10 mouse cellular contexts compared by ENCODE assay signal in genomic region chr12:86103852-86104251, GRCm38 (mm10). TPM values are rescaled to one million over a fixed set of nuclear protein-coding genes. Genes with fewer than 3 reads are reported as not detected.
DNase-seq lines count a peak whose midpoint lies in the region; TF ChIP-seq lines count a peak whose summit lies in the region.
"Had no signal": no experiment of that assay in that cellular context is flagged by ENCODE, and none has a peak within 500 bp of the region (broad histone marks: within the 10 kb centered on the region; RNA-seq: fewer than 3 reads in every experiment).

No protein-coding gene starts in this region.

- no peaks in the 10 kb centered on the region for H3K9me3 ChIP-seq in heart, embryonic 10.5 days

- TF ChIP-seq CTCF in spleen, adult 2 months (IDR thresholded peaks at IDR 0.05; ENCODE audit: extremely low read depth, insufficient read depth, insufficient read length, insufficient replicate concordance): no peak

- TF ChIP-seq POLR2A in spleen, adult 2 months (IDR thresholded peaks at IDR 0.05; ENCODE audit: low read depth, low read length): no peak

- H3K27me3 ChIP-seq in heart, embryonic 10.5 days (ENCODE audit: insufficient read depth, poor library complexity, severe bottlenecking): no peaks in the 10 kb centered on the region
- H3K27me3 ChIP-seq in spleen, adult 2 months (ENCODE audit: control insufficient read depth, insufficient read depth, low read length): no peaks in the 10 kb centered on the region

- DNase-seq in heart, embryonic 10.5 days (ENCODE audit: low spot score): no peak
- no peak for DNase-seq in heart, postnatal 25 days (ENCODE audit: low spot score)
- no peak for DNase-seq in spleen, adult 2 months (ENCODE audit: low read depth in 1 of 2, low spot score in 2 of 2)
- DNase-seq in spleen, adult 12 weeks (ENCODE audit: low spot score): no peak
- DNase-seq in kidney, postnatal 14 days: peak; percentile 56
- DNase-seq in yolk sac, embryonic 10.5 days (ENCODE audit: low spot score): peak; percentile 10
- no peak for DNase-seq in gastrocnemius, adult 8-10 months (ENCODE audit: low spot score in 2 of 2)
- no peak for DNase-seq in gastrocnemius, postnatal 25 days
- DNase-seq: cerebellum, adult 8-10 months; right cerebral cortex, postnatal 4 days had no signal

- 49% methylated on average over 8 of the region's 8 CpGs for WGBS in heart, embryonic 10.5 days
- 58% methylated on average over 8 of the region's 8 CpGs for WGBS in spleen, adult 2 months

- intact Hi-C loops in heart, postnatal 25 days (cut with DNase I): no loop called here

- H3K4me1 ChIP-seq in heart, embryonic 10.5 days: peaks cover 56% of the 10 kb centered on the region
- H3K4me1 ChIP-seq in spleen, adult 2 months (ENCODE audit: control insufficient read depth, insufficient read depth, insufficient read length): peaks cover 2% of the 10 kb centered on the region; the same call in 1 of the 2 replicates

- H3K27ac ChIP-seq in heart, embryonic 10.5 days: peak overlapping the region; percentile 94
- H3K27ac ChIP-seq in spleen, adult 2 months (ENCODE audit: insufficient read depth, low read length): peak overlapping the region; percentile 23; the same call in 1 of the 2 replicates

- peaks cover 9% of the 10 kb centered on the region; the same call in 1 of the 2 replicates for H3K36me3 ChIP-seq in heart, embryonic 10.5 days
- no peaks in the 10 kb centered on the region for H3K36me3 ChIP-seq in spleen, adult 2 months (ENCODE audit: control insufficient read depth, insufficient read depth, low read length)

- H3K4me3 ChIP-seq in heart, embryonic 10.5 days: no peak overlapping the region
- H3K4me3 ChIP-seq in spleen, adult 2 months (ENCODE audit: extremely low read depth, insufficient read depth, insufficient read length): no peak overlapping the region

RNA-seq across cellular contexts. Expression of gene Ift43, which starts 21.5 kb away (rescaled TPM):
- 104 and 114 TPM in 2 replicates for polyA plus RNA-seq in heart, embryonic 10.5 days (2016; fragmentation: Nextera tagmentation; extraction: Ambion mirVana)
- 10 to 100 TPM; 23.0 to 24.5 TPM for total RNA-seq in heart, postnatal 25 days (2021)
- polyA plus RNA-seq in spleen, adult 2 months (2012; rRNA removed): 2.6 and 4.0 TPM in 2 replicates
- 10 to 100 TPM; 10.5 to 13.4 (median 11.8) TPM for total RNA-seq in gastrocnemius, adult 8-10 months (2022)
- total RNA-seq in gastrocnemius, postnatal 25 days (2021): 1 to 10 TPM; 7.8 to 9.5 TPM

RNA-seq across cellular contexts. Expression of gene Tgfb3, which starts 25.0 kb away (rescaled TPM):
- polyA plus RNA-seq in heart, embryonic 10.5 days (2016; fragmentation: Nextera tagmentation; extraction: Ambion mirVana): 13.0 and 15.3 TPM in 2 replicates
- 10 to 100 TPM; 14.8 to 16.5 TPM for total RNA-seq in heart, postnatal 25 days (2021)
- polyA plus RNA-seq in spleen, adult 2 months (2012; rRNA removed): 2.8 and 3.2 TPM in 2 replicates
- total RNA-seq in gastrocnemius, adult 8-10 months (2022): 10 to 100 TPM; 44.0 to 58.3 (median 47.6) TPM
- 10 to 100 TPM; 31.4 to 32.5 TPM for total RNA-seq in gastrocnemius, postnatal 25 days (2021)

Comparison
In these comparisons a context has a peak if more than half of its experiments do, and no peak if none do; other contexts are left out.
1. DNase-seq: peak in kidney, postnatal 14 days (single experiment) and yolk sac, embryonic 10.5 days (single experiment); none in heart, embryonic 10.5 days (single experiment), heart, postnatal 25 days (single experiment), spleen, adult 2 months (0 of 2), spleen, adult 12 weeks (single experiment), gastrocnemius, adult 8-10 months (0 of 2) and gastrocnemius, postnatal 25 days (single experiment).